Mouse (Mus musculus): Measurements from ENCODE around the gene Spta1.

The Spta1 gene

GRCm38 (mm10) chr1:174172605-174173004, at the start of gene Spta1:
Gene Spta1 (plus strand): TSS chr1:174172776.
- no peak for DNase-seq

GRCm38 (mm10) chr1:174131217-174131616, 41.4 kb upstream of the Spta1 start, which contains the start of gene Olfr424:
Gene Olfr424 (plus strand): TSS chr1:174131517.
- DNase-seq, result no peak

- no peak for DNase-seq
Observed at GRCm38 (mm10) chr1:174131999-174132398, 40.6 kb upstream of the Spta1 start.

GRCm38 (mm10) chr1:174141384-174141783, 31.2 kb upstream of the Spta1 start:
- no peak for DNase-seq

- no peak for DNase-seq
Observed at GRCm38 (mm10) chr1:174146696-174147095, 25.9 kb upstream of the Spta1 start.

GRCm38 (mm10) chr1:174149289-174149688, 23.3 kb upstream of the Spta1 start:
- DNase-seq, result no peak

- no peak for DNase-seq
Observed at GRCm38 (mm10) chr1:174155333-174155732, 17.2 kb upstream of the Spta1 start, which contains the start of gene Olfr420. Gene Olfr420 (plus strand): TSS chr1:174155633.

- DNase-seq, result no peak
Observed at GRCm38 (mm10) chr1:174157622-174158021, 15.0 kb upstream of the Spta1 start.

GRCm38 (mm10) chr1:174158512-174158911, 14.1 kb upstream of the Spta1 start:
- DNase-seq, result no peak

GRCm38 (mm10) chr1:174159095-174159494, 13.5 kb upstream of the Spta1 start:
- no peak for DNase-seq

GRCm38 (mm10) chr1:174169024-174169423, 3.6 kb upstream of the Spta1 start:
- DNase-seq, result no peak

GRCm38 (mm10) chr1:174170706-174171501, 1.7 kb upstream of the Spta1 start:
- DNase-seq, result no peak

- DNase-seq, result no peak
Observed at GRCm38 (mm10) chr1:174171537-174171936, 1.0 kb upstream of the Spta1 start.

- DNase-seq, result no peak
Observed at GRCm38 (mm10) chr1:174204699-174205098, 32.1 kb downstream of the Spta1 start.

GRCm38 (mm10) chr1:174212286-174212685, 39.7 kb downstream of the Spta1 start:
- no peak for DNase-seq

GRCm38 (mm10) chr1:174215270-174216038, 42.9 kb downstream of the Spta1 start:
- no peak for DNase-seq

- DNase-seq, result no peak
Observed at GRCm38 (mm10) chr1:174216528-174217204, 44.1 kb downstream of the Spta1 start.

- DNase-seq, result no peak
Observed at GRCm38 (mm10) chr1:174239916-174240315, 67.3 kb downstream of the Spta1 start.

GRCm38 (mm10) chr1:174244621-174245020, 72.0 kb downstream of the Spta1 start:
- no peak for DNase-seq

- DNase-seq, result no peak
Observed at GRCm38 (mm10) chr1:174246080-174246479, 73.5 kb downstream of the Spta1 start.

GRCm38 (mm10) chr1:174247170-174247569, 74.6 kb downstream of the Spta1 start:
- DNase-seq, result no peak

- no peak for DNase-seq
Observed at GRCm38 (mm10) chr1:174250376-174250775, 77.8 kb downstream of the Spta1 start.

- DNase-seq, result no peak
Observed at GRCm38 (mm10) chr1:174251961-174252360, 79.4 kb downstream of the Spta1 start, which contains the start of gene Olfr419. Gene Olfr419 (minus strand): TSS chr1:174252061.
